Mouse (Mus musculus) liver, embryonic 12.5 days (tissue): Measurements from ENCODE around the gene Fkbp9. TPM values are rescaled to one million over a fixed set of nuclear protein-coding genes. Genes with fewer than 3 reads are reported as not detected.

Experiments used
- ATAC-seq: fragments of 200-750 bp; cut with Nextera tagmentation; 2 replicates; pipeline ENCODE4 v1.8.0; 2017; ENCODE audit warnings: moderate number of reproducible peaks, mild to moderate bottlenecking, moderate library complexity
- H3K27ac ChIP-seq: fragments of 300-500 bp; sonication (generic); 2 replicates; pipeline ENCODE4 v1.5.1; 2016; ENCODE audit warnings: mild to moderate bottlenecking
- H3K27me3 ChIP-seq: fragments of 300-500 bp; sonication (generic); replicated peaks from 2 replicates; pipeline ENCODE4 v1.6.1; 2016; ENCODE audit warnings: mild to moderate bottlenecking, moderate library complexity
- H3K36me3 ChIP-seq: fragments of 300-500 bp; sonication (generic); 2 replicates; pipeline ENCODE4 v1.6.1; 2016; ENCODE audit warnings: mild to moderate bottlenecking, moderate library complexity
- H3K4me1 ChIP-seq: fragments of 300-500 bp; sonication (generic); 2 replicates; pipeline ENCODE4 v1.6.1; 2016
- H3K4me2 ChIP-seq: fragments of 300-500 bp; sonication (generic); 2 replicates; pipeline ENCODE4 v1.6.1; 2016; ENCODE audit warnings: mild to moderate bottlenecking, moderate library complexity
- H3K4me3 ChIP-seq: fragments of 300-500 bp; sonication (generic); 2 replicates; pipeline ENCODE4 v1.5.1; 2016; ENCODE audit warnings: mild to moderate bottlenecking, moderate library complexity
- H3K9ac ChIP-seq: fragments of 300-500 bp; sonication (generic); 2 replicates; pipeline ENCODE4 v1.6.1; 2016; ENCODE audit warnings: mild to moderate bottlenecking, moderate library complexity
- H3K9me3 ChIP-seq: fragments of 300-500 bp; sonication (generic); replicated peaks from 2 replicates; pipeline ENCODE4 v1.6.1; 2016; ENCODE audit warnings: mild to moderate bottlenecking, moderate library complexity
- WGBS: fragments of 180-500 bp; shearing (Covaris S2); methylation state at CpG from one replicate; pipeline ENCODE4 v1.1.7; 2016; ENCODE audit not compliant: insufficient replicate concordance; 5-methylcytosine and 5-hydroxymethylcytosine counted together
- polyA plus RNA-seq: library from polyadenylated mRNA; unstranded; fragments of >200 nt; fragmentation: Nextera tagmentation; extraction: Ambion mirVana; gene quantifications from 2 replicates; pipeline ENCODE4 v1.2.1, GENCODE M21; 2016

Gene Fkbp9
- polyA plus RNA-seq, 1 experiment from 2014 or later, result 34.3 TPM

DNA sequence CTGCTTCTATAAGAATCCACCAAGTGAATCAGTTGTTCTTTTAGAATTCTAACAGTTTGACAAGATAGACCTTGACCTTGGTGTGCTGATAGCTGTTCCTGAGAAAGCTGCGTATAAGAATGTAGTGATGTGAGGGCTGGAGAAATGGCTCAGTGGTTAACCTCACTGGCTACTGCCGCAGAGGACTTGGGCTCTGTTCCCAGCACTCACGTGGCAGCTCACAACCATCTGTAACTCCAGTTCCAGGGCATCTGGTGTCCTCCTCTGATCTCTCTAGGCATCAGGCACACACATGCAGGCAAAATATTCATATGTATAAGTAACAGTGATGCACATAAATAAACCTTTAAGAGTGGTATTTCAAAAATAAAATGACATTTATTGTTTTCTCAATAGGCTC is 76.1 kb downstream of the Fkbp9 start:
- H3K36me3 ChIP-seq, result peaks cover 28% of the 10 kb centered on the region
- H3K27ac ChIP-seq, result 0 out of 2 replicates have a peak overlapping the region, but pooled peaks have one; percentile 98
- peaks cover 98% of the 10 kb centered on the region for H3K4me1 ChIP-seq
- no peaks in the 10 kb centered on the region for H3K27me3 ChIP-seq
- 79% methylated on average over 3 of the region's 3 CpGs for WGBS
- H3K9me3 ChIP-seq, result no peaks in the 10 kb centered on the region
- ATAC-seq, result no peak
- H3K9ac ChIP-seq, result no peak overlapping the region
- no peak overlapping the region for H3K4me3 ChIP-seq
- H3K4me2 ChIP-seq, result no peak overlapping the region

DNA sequence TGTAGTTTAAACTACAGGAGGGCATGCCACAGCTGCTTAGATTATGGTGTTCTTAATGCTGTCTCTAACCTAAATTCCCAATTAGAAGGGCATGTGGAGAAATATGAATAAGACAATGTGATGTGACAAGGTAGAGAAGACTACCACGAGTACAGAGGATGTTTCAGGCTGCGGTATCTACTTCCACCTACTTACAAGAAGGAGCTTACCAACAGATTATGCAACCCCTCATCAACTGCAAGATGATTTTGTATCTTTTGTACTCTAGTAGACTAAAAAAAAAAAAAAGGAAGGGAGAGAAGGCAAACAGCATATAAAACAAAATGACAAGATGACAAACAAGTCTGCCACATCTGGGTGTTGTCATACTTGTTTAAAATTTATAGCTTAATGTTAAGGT is 76.5 kb downstream of the Fkbp9 start:
- no peak overlapping the region for H3K4me3 ChIP-seq
- H3K27ac ChIP-seq, result peak overlapping the region; percentile 54; the same call in 1 of the 2 replicates
- 73% methylated on average over 2 of the region's 2 CpGs for WGBS
- no peaks in the 10 kb centered on the region for H3K27me3 ChIP-seq
- H3K4me2 ChIP-seq, result no peak overlapping the region
- H3K36me3 ChIP-seq, result peaks cover 29% of the 10 kb centered on the region
- H3K4me1 ChIP-seq, result peaks cover 98% of the 10 kb centered on the region
- ATAC-seq, result no peak
- H3K9ac ChIP-seq, result no peak overlapping the region
- H3K9me3 ChIP-seq, result no peaks in the 10 kb centered on the region

- 10% methylated on average over 4 of the region's 4 CpGs for WGBS
- peak; percentile 55; the same call in 1 of the 2 replicates for ATAC-seq
- no peak overlapping the region for H3K9ac ChIP-seq
- peaks cover 29% of the 10 kb centered on the region for H3K36me3 ChIP-seq
- peak overlapping the region; percentile 90 for H3K27ac ChIP-seq
- no peak overlapping the region for H3K4me3 ChIP-seq
- no peaks in the 10 kb centered on the region for H3K27me3 ChIP-seq
- peaks cover 98% of the 10 kb centered on the region for H3K4me1 ChIP-seq
- H3K9me3 ChIP-seq, result no peaks in the 10 kb centered on the region
- H3K4me2 ChIP-seq, result peak overlapping the region; percentile 59
Measured at GRCm38 (mm10) chr6:56908912-56909311, 77.1 kb downstream of the Fkbp9 start.

DNA sequence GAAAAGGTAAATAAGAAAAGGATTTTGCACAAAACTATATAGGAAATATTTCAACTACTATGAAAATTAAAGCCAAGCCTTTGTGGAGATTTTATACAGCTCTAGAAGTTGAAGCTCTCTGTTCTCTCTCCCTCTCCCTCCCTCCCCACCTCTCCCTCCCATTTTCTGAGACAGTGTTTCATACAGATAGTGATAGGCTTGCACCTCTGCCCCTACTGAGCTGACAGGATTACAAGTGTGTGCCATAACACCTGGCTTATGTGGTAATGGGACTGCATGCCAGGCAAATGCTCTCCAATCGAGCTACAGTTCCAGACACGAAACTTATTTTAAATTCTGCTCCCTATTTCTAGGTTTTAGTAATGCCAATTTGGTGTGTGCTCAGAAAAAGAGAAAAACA is 79.1 kb downstream of the Fkbp9 start:
- Histone ChIP-seq H3K4me3 (peak overlapping the region; percentile 20; the same call in 1 of the 2 replicates), H3K4me1 (peaks cover 98% of the 10 kb centered on the region), H3K36me3 (peaks cover 31% of the 10 kb centered on the region), H3K4me2 (peak overlapping the region; percentile 59), H3K27me3 (no peaks in the 10 kb centered on the region), H3K27ac (peak overlapping the region; percentile 90), H3K9ac (0 out of 2 replicates have a peak overlapping the region, but pooled peaks have one; percentile 51), H3K9me3 (0 out of 2 replicates have a peak, but pooled peaks cover 3% of the 10 kb centered on the region)
- WGBS, result 19% methylated on average over 2 of the region's 2 CpGs
- peak; percentile 94 for ATAC-seq

DNA sequence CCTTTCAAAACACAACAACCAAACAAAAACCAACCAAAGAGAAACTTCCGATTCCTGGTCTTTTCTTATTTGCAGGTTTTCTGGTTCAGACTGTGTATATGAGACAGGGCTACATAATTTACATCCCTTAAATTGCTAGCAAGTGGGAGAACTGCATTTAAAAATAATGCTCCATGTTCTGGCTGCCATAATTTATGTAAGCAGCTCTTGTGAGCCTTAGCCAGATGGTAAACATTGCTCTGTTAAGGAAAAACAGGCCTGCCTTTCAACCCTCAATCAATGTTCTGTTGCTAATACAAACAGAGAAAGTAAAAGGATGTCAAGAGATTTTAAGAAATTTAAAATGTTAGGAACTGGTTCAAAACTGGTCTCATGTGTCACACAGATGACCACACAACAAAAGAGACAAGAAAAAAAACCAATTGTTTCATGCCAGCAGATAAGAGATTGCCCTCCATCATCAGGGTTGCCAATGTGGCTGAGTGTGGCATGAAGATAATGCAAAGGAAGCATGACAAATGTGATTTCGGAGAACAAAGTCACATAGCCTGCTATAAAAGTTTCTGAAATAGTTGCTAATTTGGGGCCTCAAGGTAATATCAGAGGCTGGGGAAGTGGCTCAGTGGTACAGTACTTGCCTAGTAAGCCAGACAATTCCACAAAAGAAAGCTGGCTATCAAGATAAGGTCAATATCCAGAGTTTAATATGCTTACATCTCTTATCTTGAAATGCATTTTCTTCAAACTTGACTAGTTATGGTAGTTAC is 81.4 kb downstream of the Fkbp9 start:
- Histone ChIP-seq H3K4me1 (peaks cover 97% of the 10 kb centered on the region), H3K27ac (peak overlapping the region; percentile 81), H3K4me3 (peak overlapping the region; percentile 11; the same call in 1 of the 2 replicates), H3K9me3 (0 out of 2 replicates have a peak, but pooled peaks cover 3% of the 10 kb centered on the region), H3K27me3 (no peaks in the 10 kb centered on the region), H3K9ac (peak overlapping the region; percentile 9; the same call in 1 of the 2 replicates), H3K4me2 (peak overlapping the region; percentile 42), H3K36me3 (peaks cover 17% of the 10 kb centered on the region)
- WGBS, result 33% methylated on average over 2 of the region's 2 CpGs
- peak; percentile 20 for ATAC-seq

- H3K9ac ChIP-seq, result peak overlapping the region; percentile 57
- WGBS, result 57% methylated on average over 2 of the region's 2 CpGs
- peak overlapping the region; percentile 99 for H3K27ac ChIP-seq
- H3K36me3 ChIP-seq, result peaks cover 15% of the 10 kb centered on the region
- 0 out of 2 replicates have a peak, but pooled peaks cover 3% of the 10 kb centered on the region for H3K9me3 ChIP-seq
- H3K4me2 ChIP-seq, result peak overlapping the region; percentile 89
- H3K4me3 ChIP-seq, result peak overlapping the region; percentile 90; the same call in 1 of the 2 replicates
- H3K4me1 ChIP-seq, result peaks cover 98% of the 10 kb centered on the region
- no peak for ATAC-seq
- no peaks in the 10 kb centered on the region for H3K27me3 ChIP-seq
Measured at GRCm38 (mm10) chr6:56916279-56916678, 84.4 kb downstream of the Fkbp9 start.

DNA sequence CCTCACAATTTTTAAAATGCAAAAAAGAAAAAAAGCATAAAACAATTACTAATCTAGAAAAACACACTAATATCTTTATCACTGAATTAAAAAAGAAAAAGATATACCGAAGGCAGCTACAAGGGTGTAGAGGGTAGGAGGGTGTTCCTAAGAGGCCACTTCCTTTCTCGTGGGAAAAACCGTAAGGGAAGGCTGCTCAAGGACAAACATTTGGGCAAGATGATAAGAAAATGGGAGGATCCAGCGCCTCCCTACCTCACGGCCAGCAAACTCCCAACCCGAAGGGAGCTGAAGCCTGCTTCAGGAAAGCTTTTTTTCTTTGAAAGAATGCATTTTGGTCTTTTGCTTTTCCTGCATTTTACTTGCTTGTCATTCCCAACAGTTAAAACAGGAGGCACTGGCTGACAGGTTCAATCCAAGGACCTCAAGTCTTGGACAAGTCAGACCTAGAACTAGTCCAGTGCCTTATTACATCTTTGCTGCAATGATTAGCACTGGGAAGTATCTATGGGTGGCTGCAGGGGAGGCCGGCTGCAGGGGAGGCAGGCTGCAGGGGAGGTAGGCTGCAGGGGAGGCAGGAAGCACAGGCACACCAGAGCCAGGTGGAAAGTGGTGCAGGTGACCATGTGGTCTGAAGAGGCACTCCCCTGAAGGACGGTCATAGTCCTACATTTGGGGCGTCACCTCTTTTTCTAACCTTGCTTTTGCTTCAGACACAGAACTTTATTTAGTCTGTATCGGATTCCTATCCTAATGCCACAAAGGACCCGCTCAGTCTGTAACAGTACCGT is 85.9 kb downstream of the Fkbp9 start:
- Histone ChIP-seq H3K27ac (peak overlapping the region; percentile 99), H3K36me3 (peaks cover 14% of the 10 kb centered on the region), H3K9ac (peak overlapping the region; percentile 74), H3K27me3 (no peaks in the 10 kb centered on the region), H3K9me3 (0 out of 2 replicates have a peak, but pooled peaks cover 3% of the 10 kb centered on the region), H3K4me2 (peak overlapping the region; percentile 89), H3K4me3 (peak overlapping the region; percentile 90), H3K4me1 (peaks cover 94% of the 10 kb centered on the region)
- peak; percentile 78 for ATAC-seq
- WGBS, result 21% methylated on average over 12 of the region's 12 CpGs

GRCm38 (mm10) chr6:56919330-56920044 is 87.6 kb downstream of the Fkbp9 start:
- peak overlapping the region; percentile 91 for H3K9ac ChIP-seq
- WGBS, result 25% methylated on average over 7 of the region's 7 CpGs

DNA sequence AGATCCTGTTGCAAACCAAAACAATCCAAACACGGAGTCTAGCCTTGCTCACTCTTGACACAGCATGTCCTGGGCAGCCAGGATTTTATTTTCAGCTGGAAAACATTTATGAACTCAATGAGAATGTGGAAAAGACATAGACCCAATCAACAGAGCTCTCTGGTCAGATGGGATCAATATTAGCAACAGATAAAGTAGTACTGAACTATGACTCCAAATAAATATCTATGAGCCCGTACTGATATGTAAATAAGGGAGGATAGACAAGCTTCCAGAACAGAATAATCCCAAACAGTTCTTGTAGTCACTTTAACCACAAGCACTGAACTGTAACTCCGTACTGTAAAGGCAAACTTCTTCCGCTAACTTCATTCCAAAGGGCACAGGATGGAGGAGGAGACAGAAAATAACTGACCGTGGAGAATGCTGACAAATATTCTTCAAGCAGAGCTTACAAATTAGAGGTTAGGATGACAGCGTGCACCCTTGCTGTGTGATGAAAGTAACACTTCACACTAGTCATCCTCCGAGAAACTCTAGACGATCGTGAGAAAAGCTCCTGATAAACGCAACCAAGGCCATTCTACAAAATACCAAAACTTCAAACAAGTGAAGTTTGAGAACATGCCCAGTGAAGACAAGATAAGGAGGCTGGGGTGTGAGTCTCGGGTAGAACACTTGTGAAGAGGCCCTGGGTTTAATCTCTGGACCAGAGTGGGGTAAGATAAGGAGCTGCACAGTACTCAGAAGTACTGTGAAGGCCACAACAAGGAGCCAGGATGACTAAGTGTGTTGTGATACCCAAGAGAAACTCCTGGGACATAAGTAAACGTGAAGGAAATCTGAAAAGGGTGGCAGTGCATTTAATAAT is 88.6 kb downstream of the Fkbp9 start:
- Histone ChIP-seq H3K9ac (peak overlapping the region; percentile 91), H3K4me2 (peak overlapping the region; percentile 89), H3K36me3 (peaks cover 3% of the 10 kb centered on the region; the same call in 1 of the 2 replicates), H3K9me3 (no peaks in the 10 kb centered on the region), H3K27me3 (no peaks in the 10 kb centered on the region), H3K4me1 (peaks cover 74% of the 10 kb centered on the region), H3K27ac (peak overlapping the region; percentile 99), H3K4me3 (peak overlapping the region; percentile 90)
- 18% methylated on average over 12 of the region's 12 CpGs for WGBS
- peak; percentile 80 for ATAC-seq

More at GRCm38 (mm10) chr6:56919330-56920044, 87.6 kb downstream of the Fkbp9 start:
- Histone ChIP-seq H3K27ac (peak overlapping the region; percentile 99), H3K9me3 (0 out of 2 replicates have a peak, but pooled peaks cover 3% of the 10 kb centered on the region), H3K27me3 (no peaks in the 10 kb centered on the region), H3K4me3 (peak overlapping the region; percentile 90), H3K4me2 (peak overlapping the region; percentile 89), H3K4me1 (peaks cover 79% of the 10 kb centered on the region), H3K36me3 (peaks cover 8% of the 10 kb centered on the region)
- ATAC-seq, result no peak

DNA sequence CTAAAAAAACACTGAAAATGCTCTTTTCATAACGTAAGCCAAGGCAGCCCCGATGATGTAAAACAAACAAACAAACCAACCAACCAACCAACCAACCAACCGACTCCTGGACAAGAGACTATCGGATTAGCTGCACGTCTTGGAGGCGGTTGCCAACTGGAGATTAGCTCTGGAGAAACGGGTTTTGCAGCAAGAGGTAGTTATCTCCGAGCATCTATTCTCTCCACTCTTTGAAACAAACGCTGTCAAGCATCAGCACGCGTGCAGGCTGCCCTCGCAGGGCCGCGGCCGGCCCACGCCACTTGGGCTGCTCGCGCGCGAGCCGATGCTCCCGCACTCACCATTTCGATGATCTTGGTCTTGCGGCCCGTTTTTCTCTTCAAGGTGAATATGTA is 91.5 kb downstream of the Fkbp9 start:
- Histone ChIP-seq H3K27ac (peak overlapping the region; percentile 91), H3K9me3 (no peaks in the 10 kb centered on the region), H3K9ac (peak overlapping the region; percentile 91), H3K27me3 (no peaks in the 10 kb centered on the region), H3K4me1 (peaks cover 46% of the 10 kb centered on the region), H3K36me3 (0 out of 2 replicates have a peak, but pooled peaks cover 3% of the 10 kb centered on the region), H3K4me3 (peak overlapping the region; percentile 90), H3K4me2 (peak overlapping the region; percentile 89)
- WGBS, result under 1% methylated on average over 25 of the region's 25 CpGs
- ATAC-seq, result peak; percentile 40
